Mouse (Mus musculus) neural tube, embryonic 12.5 days (tissue): ENCODE measurements around the gene Fras1. TPM values are rescaled to one million over a fixed set of nuclear protein-coding genes. Genes with fewer than 3 reads are reported as not detected.

Experiments used
- ATAC-seq: fragments of 200-750 bp; cut with Nextera tagmentation; 2 replicates; pipeline ENCODE4 v1.8.0; 2017; ENCODE audit warnings: low read depth, mild to moderate bottlenecking, moderate TSS enrichment, moderate library complexity; ENCODE audit not compliant: low FRiP score
- H3K27ac ChIP-seq: fragments of 300-500 bp; sonication (generic); 2 replicates; pipeline ENCODE4 v1.5.1; 2016
- H3K27me3 ChIP-seq: fragments of 300-500 bp; sonication (generic); replicated peaks from 2 replicates; pipeline ENCODE4 v1.6.1; 2016; ENCODE audit warnings: mild to moderate bottlenecking
- H3K36me3 ChIP-seq: fragments of 300-500 bp; sonication (generic); 2 replicates; pipeline ENCODE4 v1.6.1; 2016; ENCODE audit warnings: mild to moderate bottlenecking
- H3K4me1 ChIP-seq: fragments of 300-500 bp; sonication (generic); 2 replicates; pipeline ENCODE4 v1.6.1; 2016
- H3K4me2 ChIP-seq: fragments of 300-500 bp; sonication (generic); replicated peaks from 2 replicates; pipeline ENCODE4 v1.6.1; 2016; ENCODE audit warnings: mild to moderate bottlenecking
- H3K4me3 ChIP-seq: fragments of 300-500 bp; sonication (generic); 2 replicates; pipeline ENCODE4 v1.5.1; 2016
- H3K9ac ChIP-seq: fragments of 300-500 bp; sonication (generic); 2 replicates; pipeline ENCODE4 v1.6.1; 2016; ENCODE audit warnings: mild to moderate bottlenecking
- H3K9me3 ChIP-seq: fragments of 300-500 bp; sonication (generic); 2 replicates; pipeline ENCODE4 v1.6.1; 2016; ENCODE audit warnings: mild to moderate bottlenecking
- WGBS: fragments of 180-500 bp; shearing (Covaris S2); methylation state at CpG from one replicate; pipeline ENCODE4 v1.1.7; 2016; 5-methylcytosine and 5-hydroxymethylcytosine counted together
- polyA plus RNA-seq: library from polyadenylated mRNA; unstranded; fragments of >200 nt; fragmentation: Nextera tagmentation; extraction: Ambion mirVana; gene quantifications from 2 replicates; pipeline ENCODE4 v1.2.1, GENCODE M21; 2016

Fras1 gene
- polyA plus RNA-seq, 1 experiment from 2014 or later, result 4.9 TPM

GRCm38 (mm10) chr5:96677498-96677897, 303.7 kb downstream of the Fras1 start:
- no peaks in the 10 kb centered on the region for H3K4me1 ChIP-seq
- no peak overlapping the region for H3K4me3 ChIP-seq
- no peaks in the 10 kb centered on the region for H3K36me3 ChIP-seq
- H3K27ac ChIP-seq, result no peak overlapping the region
- ATAC-seq, result no peak
- H3K9ac ChIP-seq, result no peak overlapping the region
- no peaks in the 10 kb centered on the region for H3K9me3 ChIP-seq
- WGBS, result 34% methylated on average over 2 of the region's 2 CpGs
- H3K4me2 ChIP-seq, result no peak overlapping the region
- no peaks in the 10 kb centered on the region for H3K27me3 ChIP-seq

- H3K4me1 ChIP-seq, result no peaks in the 10 kb centered on the region
- no peak overlapping the region for H3K4me2 ChIP-seq
- H3K9ac ChIP-seq, result no peak overlapping the region
- H3K36me3 ChIP-seq, result no peaks in the 10 kb centered on the region
- no peaks in the 10 kb centered on the region for H3K27me3 ChIP-seq
- WGBS, result 63% methylated on average over 3 of the region's 3 CpGs
- no peak overlapping the region for H3K4me3 ChIP-seq
- no peak overlapping the region for H3K27ac ChIP-seq
- no peaks in the 10 kb centered on the region for H3K9me3 ChIP-seq
- no peak for ATAC-seq
These were observed 307.3 kb downstream of the Fras1 start for GRCm38 (mm10) chr5:96681085-96681484.

- Histone ChIP-seq H3K4me2 (no peak overlapping the region), H3K36me3 (no peaks in the 10 kb centered on the region), H3K4me1 (no peaks in the 10 kb centered on the region), H3K4me3 (no peak overlapping the region), H3K27ac (no peak overlapping the region), H3K9ac (no peak overlapping the region), H3K9me3 (no peaks in the 10 kb centered on the region), H3K27me3 (no peaks in the 10 kb centered on the region)
- 84% methylated on average over 2 of the region's 2 CpGs for WGBS
- no peak for ATAC-seq
These were observed 309.0 kb downstream of the Fras1 start for GRCm38 (mm10) chr5:96682777-96683176.

GRCm38 (mm10) chr5:96688885-96689284, 315.1 kb downstream of the Fras1 start:
- 87% methylated on average over 2 of the region's 2 CpGs for WGBS
- H3K27ac ChIP-seq, result no peak overlapping the region
- no peak for ATAC-seq
- no peak overlapping the region for H3K9ac ChIP-seq
- no peak overlapping the region for H3K4me3 ChIP-seq
- no peaks in the 10 kb centered on the region for H3K4me1 ChIP-seq
- H3K4me2 ChIP-seq, result no peak overlapping the region
- H3K9me3 ChIP-seq, result no peaks in the 10 kb centered on the region
- H3K27me3 ChIP-seq, result no peaks in the 10 kb centered on the region
- H3K36me3 ChIP-seq, result no peaks in the 10 kb centered on the region

GRCm38 (mm10) chr5:96698972-96699371, 325.2 kb downstream of the Fras1 start:
- Histone ChIP-seq H3K4me3 (no peak overlapping the region), H3K4me2 (no peak overlapping the region), H3K27me3 (no peaks in the 10 kb centered on the region), H3K27ac (no peak overlapping the region), H3K9ac (no peak overlapping the region), H3K9me3 (no peaks in the 10 kb centered on the region), H3K4me1 (peaks cover 10% of the 10 kb centered on the region), H3K36me3 (no peaks in the 10 kb centered on the region)
- no peak for ATAC-seq
- 81% methylated on average over 8 of the region's 8 CpGs for WGBS

- ATAC-seq, result peak; percentile 84
- Histone ChIP-seq H3K4me3 (no peak overlapping the region), H3K27me3 (no peaks in the 10 kb centered on the region), H3K4me1 (peaks cover 10% of the 10 kb centered on the region), H3K9ac (no peak overlapping the region), H3K9me3 (no peaks in the 10 kb centered on the region), H3K27ac (no peak overlapping the region), H3K36me3 (no peaks in the 10 kb centered on the region), H3K4me2 (peak overlapping the region; percentile 38; the same call in 1 of the 2 replicates)
- WGBS, result 44% methylated on average over 22 of the region's 22 CpGs
These were observed 329.2 kb downstream of the Fras1 start for GRCm38 (mm10) chr5:96702706-96703625.

- H3K4me1 ChIP-seq, result no peaks in the 10 kb centered on the region
- 86% methylated on average over 10 of the region's 10 CpGs for WGBS
These were observed 334.8 kb downstream of the Fras1 start for GRCm38 (mm10) chr5:96708515-96708914.

GRCm38 (mm10) chr5:96712089-96712684, 338.4 kb downstream of the Fras1 start:
- no peaks in the 10 kb centered on the region for H3K36me3 ChIP-seq
- WGBS, result 66% methylated on average over 12 of the region's 12 CpGs
- H3K27me3 ChIP-seq, result no peaks in the 10 kb centered on the region
- H3K4me1 ChIP-seq, result no peaks in the 10 kb centered on the region
- ATAC-seq, result no peak
- no peak overlapping the region for H3K9ac ChIP-seq
- H3K4me3 ChIP-seq, result no peak overlapping the region
- H3K4me2 ChIP-seq, result no peak overlapping the region
- H3K27ac ChIP-seq, result no peak overlapping the region
- no peaks in the 10 kb centered on the region for H3K9me3 ChIP-seq

More at GRCm38 (mm10) chr5:96708515-96708914, 334.8 kb downstream of the Fras1 start:
- H3K9me3 ChIP-seq, result no peaks in the 10 kb centered on the region
- no peak overlapping the region for H3K4me2 ChIP-seq
- H3K27me3 ChIP-seq, result no peaks in the 10 kb centered on the region
- ATAC-seq, result no peak
- no peaks in the 10 kb centered on the region for H3K36me3 ChIP-seq
- H3K4me3 ChIP-seq, result no peak overlapping the region
- H3K9ac ChIP-seq, result no peak overlapping the region
- H3K27ac ChIP-seq, result no peak overlapping the region

GRCm38 (mm10) chr5:96712799-96713198, 339.0 kb downstream of the Fras1 start:
- H3K4me3 ChIP-seq, result no peak overlapping the region
- ATAC-seq, result peak; percentile 42; the same call in 1 of the 2 replicates
- whole genome bisulfite sequencing, result 68% methylated on average over 4 of the region's 4 CpGs
- no peaks in the 10 kb centered on the region for H3K9me3 ChIP-seq
- H3K27me3 ChIP-seq, result no peaks in the 10 kb centered on the region
- no peak overlapping the region for H3K27ac ChIP-seq
- H3K9ac ChIP-seq, result no peak overlapping the region
- no peaks in the 10 kb centered on the region for H3K4me1 ChIP-seq
- no peak overlapping the region for H3K4me2 ChIP-seq
- no peaks in the 10 kb centered on the region for H3K36me3 ChIP-seq

- Histone ChIP-seq H3K27me3 (no peaks in the 10 kb centered on the region), H3K9ac (no peak overlapping the region), H3K4me3 (no peak overlapping the region), H3K4me1 (no peaks in the 10 kb centered on the region), H3K27ac (no peak overlapping the region), H3K9me3 (no peaks in the 10 kb centered on the region), H3K36me3 (no peaks in the 10 kb centered on the region), H3K4me2 (no peak overlapping the region)
- ATAC-seq, result no peak
- 52% methylated on average over 8 of the region's 8 CpGs for WGBS
These were observed 342.7 kb downstream of the Fras1 start for GRCm38 (mm10) chr5:96716273-96717034.

- 84% methylated on average over 4 of the region's 4 CpGs for WGBS
- ATAC-seq, result no peak
- H3K36me3 ChIP-seq, result no peaks in the 10 kb centered on the region
These were observed 343.9 kb downstream of the Fras1 start for GRCm38 (mm10) chr5:96717690-96718089.

GRCm38 (mm10) chr5:96718601-96719000, 344.8 kb downstream of the Fras1 start:
- Histone ChIP-seq H3K9me3 (no peaks in the 10 kb centered on the region), H3K4me1 (no peaks in the 10 kb centered on the region), H3K36me3 (no peaks in the 10 kb centered on the region), H3K27ac (no peak overlapping the region), H3K4me3 (no peak overlapping the region), H3K4me2 (no peak overlapping the region), H3K27me3 (no peaks in the 10 kb centered on the region), H3K9ac (no peak overlapping the region)
- no peak for ATAC-seq
- WGBS, result 87% methylated on average over 5 of the region's 5 CpGs

More at GRCm38 (mm10) chr5:96717690-96718089, 343.9 kb downstream of the Fras1 start:
- no peak overlapping the region for H3K9ac ChIP-seq
- H3K9me3 ChIP-seq, result no peaks in the 10 kb centered on the region
- no peaks in the 10 kb centered on the region for H3K27me3 ChIP-seq
- no peak overlapping the region for H3K27ac ChIP-seq
- H3K4me3 ChIP-seq, result no peak overlapping the region
- H3K4me2 ChIP-seq, result no peak overlapping the region
- no peaks in the 10 kb centered on the region for H3K4me1 ChIP-seq
